Mouse (Mus musculus) forebrain, embryonic 11.5 days (tissue): ENCODE measurements around the gene Drd4. TPM values are rescaled to one million over a fixed set of nuclear protein-coding genes. Genes with fewer than 3 reads are reported as not detected.
A peak's percentile ranks its signal among the peaks of the same experiment; 100 is the strongest.

Source experiments
- ATAC-seq: fragments of 200-750 bp; cut with Nextera tagmentation; replicated peaks from 2 replicates; pipeline ENCODE4 v1.8.0; 2017; ENCODE audit warnings: moderate TSS enrichment; ENCODE audit not compliant: low FRiP score
- DNase-seq: peaks from one replicate; pipeline ENCODE4 v3.0.0-alpha.2; 2017; ENCODE audit warnings: low spot score
- H3K27ac ChIP-seq: fragments of 300-500 bp; sonication (generic); 2 replicates; pipeline ENCODE4 v1.5.1; 2014; ENCODE audit warnings: low read depth, low read length
- H3K27me3 ChIP-seq: fragments of 300-500 bp; sonication (generic); 2 replicates; pipeline ENCODE4 v1.6.1; 2014; ENCODE audit warnings: mild to moderate bottlenecking, low read length, mixed read lengths; ENCODE audit not compliant: control insufficient read depth, insufficient read depth
- H3K36me3 ChIP-seq: fragments of 300-500 bp; sonication (generic); 2 replicates; pipeline ENCODE4 v1.6.1; 2014; ENCODE audit warnings: mild to moderate bottlenecking, low read length, moderate library complexity, mixed read lengths; ENCODE audit not compliant: control insufficient read depth, insufficient read depth
- H3K4me1 ChIP-seq: fragments of 300-500 bp; sonication (generic); replicated peaks from 2 replicates; pipeline ENCODE4 v1.6.1; 2014; ENCODE audit warnings: low read length, mixed read lengths; ENCODE audit not compliant: control insufficient read depth, insufficient read depth
- H3K4me2 ChIP-seq: fragments of 300-500 bp; sonication (generic); 2 replicates; pipeline ENCODE4 v1.6.1; 2014; ENCODE audit warnings: low read depth, mild to moderate bottlenecking, low read length, moderate library complexity, mixed read lengths; ENCODE audit not compliant: severe bottlenecking
- H3K4me3 ChIP-seq: fragments of 300-500 bp; sonication (generic); 2 replicates; pipeline ENCODE4 v1.5.1; 2014; ENCODE audit warnings: low read depth, low read length
- H3K9ac ChIP-seq: fragments of 300-500 bp; sonication (generic); 2 replicates; pipeline ENCODE4 v1.6.1; 2014; ENCODE audit warnings: low read length
- H3K9me3 ChIP-seq: fragments of 300-500 bp; sonication (generic); 2 replicates; pipeline ENCODE4 v1.6.1; 2016; ENCODE audit warnings: low read length, mixed read lengths; ENCODE audit not compliant: control insufficient read depth
- WGBS: fragments of 180-500 bp; shearing (Covaris S2); extraction: QIAGEN DNeasy Blood & Tissue Kit; methylation state at CpG from one replicate; pipeline ENCODE4 v1.1.7; 2014; 5-methylcytosine and 5-hydroxymethylcytosine counted together
- polyA plus RNA-seq: library from polyadenylated mRNA; unstranded; fragments of >200 nt; fragmentation: Nextera tagmentation; extraction: Ambion mirVana; gene quantifications from 2 replicates; pipeline ENCODE4 v1.2.1, GENCODE M21; 2014

Drd4 gene
- polyA plus RNA-seq, 1 experiment from 2014 or later: 0.43 TPM

DNA sequence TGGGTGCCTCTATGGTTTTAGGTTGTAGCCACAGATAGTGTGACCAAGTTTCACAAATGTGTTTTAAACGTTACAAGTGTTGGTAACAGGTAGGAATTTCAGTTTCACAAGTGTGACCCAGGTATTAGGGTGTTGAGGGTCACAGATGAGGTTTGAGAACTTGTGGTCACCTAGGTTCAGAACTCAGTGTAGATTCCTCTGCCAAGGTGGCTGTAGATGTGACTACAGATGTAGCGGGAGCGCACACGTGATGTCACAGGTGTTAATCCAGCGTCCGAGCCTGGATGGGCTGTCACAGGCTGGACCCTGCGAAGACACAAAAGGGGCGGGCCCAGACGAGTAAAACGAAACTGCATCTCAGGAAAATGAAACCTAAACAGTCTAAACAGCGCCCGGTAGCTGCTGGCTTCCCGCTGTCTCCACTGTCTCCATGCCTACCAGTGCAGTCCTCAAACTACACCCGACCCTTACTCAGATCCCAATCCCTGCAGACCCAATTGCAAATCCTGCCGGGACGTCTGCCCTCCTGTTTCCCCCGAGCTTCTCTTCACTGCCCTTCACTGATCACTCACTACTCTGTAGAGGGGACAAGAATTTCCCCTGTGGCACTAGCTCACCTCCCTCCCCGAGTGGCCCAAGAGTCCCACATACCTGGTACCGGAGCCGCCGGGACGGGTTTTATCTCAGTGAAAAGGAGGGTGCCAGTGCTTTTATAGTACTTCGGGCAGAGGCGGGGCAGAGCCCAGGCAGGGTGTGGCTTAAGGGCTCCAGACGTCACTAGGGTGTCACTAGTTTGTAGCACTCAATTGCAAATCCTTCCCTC lies 25.9 kb upstream of the Drd4 start, which contains the start of gene Irf7:
TSS of gene Irf7 (minus strand) at position 743 of the 823 bp plus-strand sequence.
- peak within 1 kb of the TSS; percentile 37 for H3K9ac ChIP-seq
- H3K27me3 ChIP-seq: no peaks in the 10 kb centered on the region
- H3K36me3 ChIP-seq: peaks cover 3% of the 10 kb centered on the region; the same call in 1 of the 2 replicates
- peak; percentile 32; the same call in 1 of the 2 replicates for ATAC-seq
- peak within 1 kb of the TSS; percentile 52 for H3K4me2 ChIP-seq
- peak within 1 kb of the TSS; percentile 15 for H3K4me3 ChIP-seq
- H3K9me3 ChIP-seq: no peaks in the 10 kb centered on the region
- peaks cover 5% of the 10 kb centered on the region; the same call in 1 of the 2 replicates for H3K4me1 ChIP-seq
- 14% methylated on average over 25 of the region's 25 CpGs for WGBS
- no peak for DNase-seq
- no peak within 1 kb of the TSS for H3K27ac ChIP-seq

DNA sequence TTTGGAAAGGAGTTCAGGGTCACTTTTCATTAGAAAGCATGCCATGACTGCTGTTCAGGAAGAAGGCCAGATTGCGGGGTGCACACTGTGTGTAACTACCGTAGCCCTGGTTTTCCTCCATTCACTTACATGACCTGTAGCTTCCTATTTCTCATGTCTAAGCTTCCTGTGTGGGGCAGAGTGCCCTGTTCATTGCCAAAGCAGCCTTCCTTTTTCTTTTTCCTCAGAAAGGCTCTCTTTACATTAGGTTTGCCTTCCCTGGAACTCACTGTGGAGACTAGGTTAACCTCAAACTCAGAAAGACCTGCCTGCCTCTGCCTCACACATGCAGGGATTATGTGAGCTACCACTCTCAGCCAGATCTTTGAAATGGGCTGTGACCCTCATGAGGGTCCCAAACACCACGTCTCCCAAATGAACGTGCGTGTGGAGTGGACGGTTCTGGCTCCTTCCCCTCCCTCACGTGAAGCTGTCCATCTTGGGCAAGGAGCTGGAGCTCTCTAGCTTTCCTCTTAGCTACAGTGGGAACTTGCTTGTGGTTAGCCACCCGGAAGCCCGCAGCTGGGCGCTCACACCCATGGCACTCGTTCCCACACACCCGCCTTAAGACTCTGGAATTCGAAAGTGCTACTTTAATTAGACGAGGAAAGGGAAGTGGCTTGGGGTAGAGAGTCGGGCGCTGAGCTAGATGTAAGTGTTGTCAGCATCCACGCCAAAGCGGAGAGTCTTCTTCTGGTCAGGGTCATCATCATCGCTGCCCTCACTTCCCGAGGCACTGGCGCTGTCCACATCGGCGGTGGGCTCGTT lies 23.1 kb upstream of the Drd4 start:
- H3K4me2 ChIP-seq: no peak overlapping the region
- WGBS: 82% methylated on average over 24 of the region's 24 CpGs

GRCm38 (mm10) chr7:141269273-141269545 lies 22.6 kb upstream of the Drd4 start:
- Histone ChIP-seq H3K4me1 (peaks cover 5% of the 10 kb centered on the region; the same call in 1 of the 2 replicates), H3K36me3 (no peaks in the 10 kb centered on the region; the same call in 1 of the 2 replicates), H3K4me3 (no peak overlapping the region), H3K4me2 (no peak overlapping the region), H3K9me3 (no peaks in the 10 kb centered on the region), H3K9ac (no peak overlapping the region), H3K27me3 (no peaks in the 10 kb centered on the region), H3K27ac (no peak overlapping the region)
- WGBS: 85% methylated on average over 14 of the region's 14 CpGs
- ATAC-seq (no peak), DNase-seq (no peak)

More for the DNA sequence above, 23.1 kb upstream of the Drd4 start:
- ATAC-seq (no peak), DNase-seq (no peak)
- Histone ChIP-seq H3K4me3 (no peak overlapping the region), H3K4me1 (peaks cover 5% of the 10 kb centered on the region; the same call in 1 of the 2 replicates), H3K9me3 (no peaks in the 10 kb centered on the region), H3K27me3 (no peaks in the 10 kb centered on the region), H3K36me3 (no peaks in the 10 kb centered on the region; the same call in 1 of the 2 replicates), H3K9ac (no peak overlapping the region), H3K27ac (no peak overlapping the region)

- Histone ChIP-seq H3K36me3 (no peaks in the 10 kb centered on the region), H3K27ac (no peak overlapping the region), H3K4me3 (no peak overlapping the region), H3K9ac (no peak overlapping the region), H3K4me2 (no peak overlapping the region), H3K9me3 (no peaks in the 10 kb centered on the region), H3K27me3 (no peaks in the 10 kb centered on the region), H3K4me1 (peaks cover 3% of the 10 kb centered on the region; the same call in 1 of the 2 replicates)
- ATAC-seq (no peak), DNase-seq (no peak)
- WGBS: 96% methylated on average over 3 of the region's 3 CpGs
These were observed 21.2 kb upstream of the Drd4 start for GRCm38 (mm10) chr7:141270631-141271030.

DNA sequence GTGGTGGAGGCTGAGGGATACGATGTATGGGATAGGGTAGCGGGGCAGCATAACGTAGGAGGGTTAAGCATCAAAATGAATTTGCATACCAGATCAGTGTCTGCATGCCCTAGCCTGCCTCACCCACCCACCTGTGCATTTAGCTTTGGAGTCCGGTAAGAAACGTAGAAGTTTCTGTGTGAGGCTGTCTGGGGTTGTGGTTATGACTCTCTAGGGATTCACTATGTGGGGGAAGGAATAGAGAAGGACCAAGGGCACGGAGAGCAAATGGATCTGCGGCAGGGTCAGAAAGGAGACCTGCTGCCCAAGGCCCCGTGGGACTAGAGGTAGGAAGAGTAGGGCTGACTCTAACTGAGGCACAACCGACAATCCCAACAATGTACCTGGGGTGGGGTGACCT lies 16.4 kb upstream of the Drd4 start:
- no peak overlapping the region for H3K9ac ChIP-seq
- no peak for ATAC-seq
- 86% methylated on average over 9 of the region's 9 CpGs for WGBS

DNA sequence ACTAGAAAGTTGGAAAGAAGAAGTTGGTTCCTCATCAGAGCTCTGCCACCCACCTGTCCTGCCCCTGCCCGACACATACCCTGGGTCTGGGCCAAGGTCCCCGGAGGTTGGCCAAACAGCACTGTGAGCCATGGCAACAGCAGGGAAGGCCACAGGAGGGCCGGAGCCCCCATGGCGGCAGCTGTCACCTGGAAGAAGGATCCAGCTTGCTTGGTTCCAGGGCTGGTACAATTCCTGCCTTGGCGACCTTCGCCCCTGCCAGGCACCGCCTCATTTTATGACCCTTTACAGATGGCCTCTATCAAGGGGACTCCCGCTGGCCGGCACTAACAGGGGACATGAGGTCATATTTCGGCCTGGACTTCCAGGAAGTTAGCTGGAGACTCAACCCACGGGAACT lies 15.3 kb upstream of the Drd4 start, which contains the start of gene Cdhr5:
TSS of gene Cdhr5 (minus strand) at position 241 of the 400 bp plus-strand sequence.
- no peak within 1 kb of the TSS for H3K9ac ChIP-seq
- no peak for ATAC-seq
- 77% methylated on average over 11 of the region's 11 CpGs for WGBS
- H3K27ac ChIP-seq: no peak within 1 kb of the TSS
- H3K27me3 ChIP-seq: peaks cover 4% of the 10 kb centered on the region
- H3K4me1 ChIP-seq: peaks cover 2% of the 10 kb centered on the region; the same call in 1 of the 2 replicates
- no peak within 1 kb of the TSS for H3K4me2 ChIP-seq
- H3K36me3 ChIP-seq: no peaks in the 10 kb centered on the region
- DNase-seq: no peak
- H3K9me3 ChIP-seq: no peaks in the 10 kb centered on the region
- H3K4me3 ChIP-seq: no peak within 1 kb of the TSS

More for the DNA sequence above, 16.4 kb upstream of the Drd4 start:
- H3K27me3 ChIP-seq: peaks cover 4% of the 10 kb centered on the region
- no peak overlapping the region for H3K27ac ChIP-seq
- H3K4me3 ChIP-seq: no peak overlapping the region
- no peak overlapping the region for H3K4me2 ChIP-seq
- DNase-seq: no peak
- H3K4me1 ChIP-seq: peaks cover 2% of the 10 kb centered on the region; the same call in 1 of the 2 replicates
- H3K36me3 ChIP-seq: no peaks in the 10 kb centered on the region
- H3K9me3 ChIP-seq: no peaks in the 10 kb centered on the region

GRCm38 (mm10) chr7:141277701-141278678 lies 13.8 kb upstream of the Drd4 start:
- DNase-seq (no peak), ATAC-seq (no peak)
- Histone ChIP-seq H3K4me3 (no peak overlapping the region), H3K27me3 (peaks cover 4% of the 10 kb centered on the region), H3K36me3 (no peaks in the 10 kb centered on the region), H3K9me3 (no peaks in the 10 kb centered on the region), H3K27ac (no peak overlapping the region), H3K4me1 (peaks cover 2% of the 10 kb centered on the region; the same call in 1 of the 2 replicates), H3K4me2 (no peak overlapping the region), H3K9ac (no peak overlapping the region)
- WGBS: 81% methylated on average over 11 of the region's 11 CpGs
